Mouse (Mus musculus) neutrophil, adult 5-6 weeks (primary cell): ENCODE measurements at regions not wholly inside any gene's neighbourhood (a gene's known extent, or its start where the extent isn't known, plus 50 kb on each side); places are given as distances from the start of the nearest gene placed in this dataset.
A peak's percentile ranks its signal among the peaks of the same experiment; 100 is the strongest.

ENCODE experiments used
- ATAC-seq: fragments of 151-379, 151-347 bp; 2 replicates; pipeline ENCODE4 v1.8.0; 2017; ENCODE audit warnings: mild to moderate bottlenecking, moderate TSS enrichment; ENCODE audit not compliant: insufficient number of reproducible peaks, poor library complexity, low FRiP score, severe bottlenecking; ENCODE audit errors: extremely low read depth

- no peak for ATAC-seq
These were observed 224.3 kb downstream of the Rybp start for GRCm38 (mm10) chr6:100062961-100063360.

- ATAC-seq = no peak
These were observed 227.5 kb downstream of the Rybp start for GRCm38 (mm10) chr6:100059803-100060202.

GRCm38 (mm10) chr6:100055980-100056379 is 231.3 kb downstream of the Rybp start:
- no peak for ATAC-seq

- no peak for ATAC-seq
These were observed 234.1 kb downstream of the Rybp start for GRCm38 (mm10) chr6:100052955-100053795.

GRCm38 (mm10) chr6:100052406-100052805 is 234.9 kb downstream of the Rybp start:
- ATAC-seq = 0 out of 2 replicates have a peak, but pooled peaks have one; percentile 6

- no peak for ATAC-seq
These were observed 238.2 kb downstream of the Rybp start for GRCm38 (mm10) chr6:100049036-100049435.

GRCm38 (mm10) chr6:100046186-100046990 is 240.9 kb downstream of the Rybp start:
- no peak for ATAC-seq

- ATAC-seq = no peak
These were observed 242.2 kb downstream of the Rybp start for GRCm38 (mm10) chr6:100045109-100045508.

GRCm38 (mm10) chr6:100041161-100041560 is 246.1 kb downstream of the Rybp start:
- no peak for ATAC-seq

GRCm38 (mm10) chr6:100040459-100040984 is 246.8 kb downstream of the Rybp start:
- ATAC-seq = no peak

- no peak for ATAC-seq
These were observed 254.6 kb downstream of the Rybp start for GRCm38 (mm10) chr6:100032701-100033100.

GRCm38 (mm10) chr6:100030522-100030921 is 256.8 kb downstream of the Rybp start:
- no peak for ATAC-seq

- no peak for ATAC-seq
These were observed 257.3 kb downstream of the Rybp start for GRCm38 (mm10) chr6:100030010-100030409.

GRCm38 (mm10) chr6:100027524-100027923 is 259.8 kb downstream of the Rybp start:
- ATAC-seq = no peak

- ATAC-seq = no peak
These were observed 261.7 kb downstream of the Rybp start for GRCm38 (mm10) chr6:100025531-100025951.

GRCm38 (mm10) chr6:100023434-100024095 is 263.7 kb downstream of the Rybp start:
- no peak for ATAC-seq

- ATAC-seq = no peak
These were observed 268.3 kb downstream of the Rybp start for GRCm38 (mm10) chr6:100019016-100019415.

GRCm38 (mm10) chr6:100013949-100014348 is 273.3 kb downstream of the Rybp start:
- no peak for ATAC-seq

GRCm38 (mm10) chr6:100011520-100012062 is 275.7 kb downstream of the Rybp start:
- no peak for ATAC-seq
